Mouse (Mus musculus): ENCODE data around the gene AF067063. TPM values are rescaled to one million over a fixed set of nuclear protein-coding genes. Genes with fewer than 3 reads are reported as not detected.
"Not testable (repeated sequence)": the region's sequence is repeated elsewhere in the genome, so short reads cannot be mapped to it uniquely, and the experiment has no call there.

Gene AF067063
- not detected in 2 replicates for polyA plus RNA-seq (2012; rRNA removed)

- not testable (repeated sequence) for H3K4me3 ChIP-seq (ENCODE audit: control insufficient read depth, insufficient read depth, low read length); H3K36me3 ChIP-seq (ENCODE audit: control insufficient read depth, insufficient read depth, low read length); DNase-seq; H3K27me3 ChIP-seq (ENCODE audit: control insufficient read depth, insufficient read depth, low read length); H3K4me1 ChIP-seq (replicated peaks; ENCODE audit: control insufficient read depth, insufficient read depth, low read length); H3K27ac ChIP-seq (ENCODE audit: control insufficient read depth, insufficient read depth, low read length)
Measured at GRCm38 (mm10) chr13:119830116-119830515, at the start of gene AF067063. Gene AF067063 (minus strand): TSS chr13:119830216.

DNA sequence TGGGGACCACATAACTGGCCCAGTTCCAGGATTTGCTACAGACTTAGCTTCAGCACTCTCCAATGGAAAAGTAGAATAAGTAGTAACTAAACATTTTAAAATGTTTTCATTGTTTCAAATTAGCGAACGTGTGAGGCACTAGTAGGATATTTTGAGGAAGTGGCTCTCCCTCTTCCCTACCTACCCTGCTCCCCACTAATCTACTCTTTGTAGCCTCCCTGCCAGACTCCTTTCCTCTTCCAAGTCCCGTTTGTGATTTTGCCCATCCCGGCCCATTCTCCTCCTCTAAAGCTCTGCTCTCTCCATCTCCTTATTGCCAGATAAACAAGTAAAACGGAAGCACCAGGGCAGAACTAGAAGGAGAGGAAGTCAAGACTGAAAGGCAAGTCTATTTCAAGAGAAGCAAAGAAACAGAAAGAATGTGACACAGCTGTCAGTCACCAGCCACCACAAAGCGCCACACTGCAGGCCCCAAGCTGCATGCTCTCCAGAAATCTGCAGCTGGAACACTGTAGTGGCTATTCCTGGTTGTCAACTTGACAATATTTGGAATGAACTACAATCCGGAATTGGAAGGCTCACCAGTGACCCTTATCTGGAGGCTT, 34.5 kb upstream of the AF067063 start:
- not testable (repeated sequence) for H3K4me3 ChIP-seq (ENCODE audit: control insufficient read depth, insufficient read depth, low read length); H3K27ac ChIP-seq (ENCODE audit: control insufficient read depth, insufficient read depth, low read length); DNase-seq; H3K36me3 ChIP-seq (ENCODE audit: control insufficient read depth, insufficient read depth, low read length); H3K27me3 ChIP-seq (ENCODE audit: control insufficient read depth, insufficient read depth, low read length); H3K4me1 ChIP-seq (replicated peaks; ENCODE audit: control insufficient read depth, insufficient read depth, low read length)
- 34% methylated on average over 6 of the region's 7 CpGs for WGBS

DNA sequence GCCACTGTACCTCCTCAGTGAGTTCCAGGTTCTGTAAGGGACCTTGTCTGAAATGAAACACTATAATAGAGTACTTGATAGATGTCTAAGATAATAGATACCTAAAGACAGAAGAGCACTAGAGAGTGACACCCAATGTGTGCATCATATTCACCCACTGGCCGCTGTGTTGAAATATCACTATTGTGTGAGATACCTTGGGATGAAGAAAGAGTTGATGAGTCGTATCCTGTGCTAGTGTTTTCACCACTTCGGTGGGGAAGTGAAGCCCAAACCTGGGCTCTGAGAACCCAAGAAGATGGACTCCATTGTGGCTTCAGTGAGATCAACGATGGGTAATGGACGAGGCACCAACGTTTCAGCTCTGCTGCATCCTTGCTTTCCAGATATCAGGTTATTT, 32.4 kb upstream of the AF067063 start:
- not testable (repeated sequence) for H3K27ac ChIP-seq (ENCODE audit: control insufficient read depth, insufficient read depth, low read length); H3K4me3 ChIP-seq (ENCODE audit: control insufficient read depth, insufficient read depth, low read length); DNase-seq; H3K4me1 ChIP-seq (replicated peaks; ENCODE audit: control insufficient read depth, insufficient read depth, low read length); H3K27me3 ChIP-seq (ENCODE audit: control insufficient read depth, insufficient read depth, low read length); H3K36me3 ChIP-seq (ENCODE audit: control insufficient read depth, insufficient read depth, low read length)
- WGBS: no CpG with 5 or more reads among the region's 6 CpGs

DNA sequence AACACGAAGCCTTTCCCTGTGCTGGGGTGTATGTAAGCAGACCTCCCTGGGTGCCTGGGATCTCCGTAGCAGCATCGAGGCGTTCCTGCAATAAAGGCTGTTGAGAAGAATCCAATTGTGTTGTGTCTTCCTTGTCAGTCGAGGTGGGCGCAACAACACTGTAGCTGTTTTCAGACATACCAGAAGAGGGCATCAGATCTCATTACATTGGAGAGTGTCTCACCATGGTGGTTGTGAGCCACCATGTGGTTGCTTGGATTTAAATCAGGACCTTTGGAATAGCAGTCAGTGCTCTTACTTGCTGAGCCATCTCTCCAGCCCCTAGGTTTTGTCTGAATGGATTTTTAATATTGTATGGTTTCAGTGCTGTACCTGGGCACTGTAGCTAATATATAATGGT, 10.0 kb upstream of the AF067063 start:
- not testable (repeated sequence) for H3K36me3 ChIP-seq (ENCODE audit: control insufficient read depth, insufficient read depth, low read length); H3K4me1 ChIP-seq (replicated peaks; ENCODE audit: control insufficient read depth, insufficient read depth, low read length); H3K27ac ChIP-seq (ENCODE audit: control insufficient read depth, insufficient read depth, low read length); H3K4me3 ChIP-seq (ENCODE audit: control insufficient read depth, insufficient read depth, low read length); H3K27me3 ChIP-seq (ENCODE audit: control insufficient read depth, insufficient read depth, low read length); DNase-seq
- WGBS: 33% methylated on average over 6 of the region's 6 CpGs

- not testable (repeated sequence) for H3K36me3 ChIP-seq (ENCODE audit: control insufficient read depth, insufficient read depth, low read length); H3K27me3 ChIP-seq (ENCODE audit: control insufficient read depth, insufficient read depth, low read length); H3K4me1 ChIP-seq (replicated peaks; ENCODE audit: control insufficient read depth, insufficient read depth, low read length); H3K4me3 ChIP-seq (ENCODE audit: control insufficient read depth, insufficient read depth, low read length); H3K27ac ChIP-seq (ENCODE audit: control insufficient read depth, insufficient read depth, low read length)
- 13% methylated on average over 14 of the region's 23 CpGs for WGBS
- peak; percentile 30 for DNase-seq
Measured at GRCm38 (mm10) chr13:119837719-119838337, 7.8 kb upstream of the AF067063 start.

DNA sequence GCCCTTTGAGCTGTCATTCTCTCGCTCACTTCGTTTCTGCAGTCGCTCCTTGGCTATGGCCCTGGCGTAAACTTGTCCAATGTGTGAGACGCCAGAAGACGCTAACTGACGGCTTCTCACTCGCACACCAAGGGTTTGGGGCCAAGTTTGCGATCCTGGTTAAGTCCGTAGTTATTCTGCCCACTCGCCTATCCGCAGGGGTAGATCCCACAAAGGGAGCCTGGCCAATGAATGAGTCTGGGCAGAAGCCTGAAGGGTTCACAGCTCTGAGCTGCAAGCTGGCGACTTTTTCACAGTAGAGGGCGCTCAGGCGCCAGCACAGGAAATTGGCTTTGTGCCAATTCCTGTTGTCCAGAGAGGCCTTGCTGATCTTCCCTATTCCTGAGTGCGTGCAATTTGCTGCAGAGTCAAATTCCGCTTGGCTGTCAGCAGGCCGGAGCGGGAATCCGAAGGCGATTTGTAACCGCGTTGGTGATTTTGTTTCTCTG, 6.4 kb upstream of the AF067063 start:
- H3K27me3 ChIP-seq (ENCODE audit: control insufficient read depth, insufficient read depth, low read length); H3K4me1 ChIP-seq (replicated peaks; ENCODE audit: control insufficient read depth, insufficient read depth, low read length); H3K36me3 ChIP-seq (ENCODE audit: control insufficient read depth, insufficient read depth, low read length); H3K27ac ChIP-seq (ENCODE audit: control insufficient read depth, insufficient read depth, low read length); DNase-seq: not testable (repeated sequence)
- 13% methylated on average over 23 of the region's 23 CpGs for WGBS
- H3K4me3 ChIP-seq (ENCODE audit: control insufficient read depth, insufficient read depth, low read length): peak overlapping the region; percentile 38

DNA sequence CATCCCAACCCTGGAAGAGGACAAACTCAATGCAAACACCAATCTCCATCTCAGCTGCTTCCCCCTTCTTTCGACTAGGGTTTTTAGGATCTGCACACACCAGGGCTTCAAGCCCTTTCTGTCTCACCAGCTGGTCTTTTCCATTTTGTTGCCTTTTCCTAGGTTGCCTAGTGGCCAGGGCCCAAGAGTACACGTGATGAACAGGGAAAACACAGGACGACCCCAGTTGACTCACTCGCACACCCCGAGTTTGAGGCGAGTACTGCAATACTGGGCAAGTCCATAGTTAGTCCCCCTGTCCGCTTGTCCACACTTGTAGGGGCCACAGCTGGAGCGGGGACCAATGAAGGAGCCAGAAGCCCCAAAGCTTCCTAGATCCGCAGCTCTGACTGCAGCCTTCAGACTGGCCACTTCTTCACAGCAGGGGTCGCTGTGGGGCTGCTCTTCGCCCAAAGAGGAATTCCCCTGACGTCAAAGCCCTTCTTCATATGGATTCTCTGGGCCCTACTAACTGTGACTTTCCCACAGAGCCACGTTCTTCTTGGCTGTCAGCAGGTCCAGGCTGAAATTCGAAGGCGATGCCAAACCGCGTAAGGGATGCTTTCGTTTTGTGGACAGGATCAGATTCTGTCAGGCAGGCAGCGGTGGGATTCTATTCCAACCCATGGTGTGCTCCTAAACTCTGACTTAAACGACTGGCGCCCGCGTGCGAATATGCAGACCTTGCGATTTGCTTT, 5.5 kb upstream of the AF067063 start, which contains the start of gene D13Ertd608e:
Gene D13Ertd608e, plus strand, starts transcription at position 687 of the 737 bp plus-strand sequence.
- peak within 1 kb of the TSS; percentile 38 for H3K4me3 ChIP-seq (ENCODE audit: control insufficient read depth, insufficient read depth, low read length)
- H3K36me3 ChIP-seq (ENCODE audit: control insufficient read depth, insufficient read depth, low read length); H3K4me1 ChIP-seq (replicated peaks; ENCODE audit: control insufficient read depth, insufficient read depth, low read length); H3K27me3 ChIP-seq (ENCODE audit: control insufficient read depth, insufficient read depth, low read length); H3K27ac ChIP-seq (ENCODE audit: control insufficient read depth, insufficient read depth, low read length): not testable (repeated sequence)
- DNase-seq: peak; percentile 46
- 14% methylated on average over 19 of the region's 25 CpGs for WGBS
